Mouse (Mus musculus) megakaryocyte, embryonic 14.5 days (primary cell): ENCODE data around the gene Zfp512b. TPM values are rescaled to one million over a fixed set of nuclear protein-coding genes. Genes with fewer than 3 reads are reported as not detected.

ENCODE experiments used
- H3K27me3 ChIP-seq: replicated peaks from 2 replicates; pipeline ENCODE3; 2012; ENCODE audit warnings: inconsistent platforms
- H3K36me3 ChIP-seq: replicated peaks from 2 replicates; pipeline ENCODE3; 2012; ENCODE audit warnings: low read length, inconsistent platforms, mixed read lengths
- H3K4me1 ChIP-seq: 2 replicates; pipeline ENCODE4 v1.6.1; 2012; ENCODE audit warnings: inconsistent platforms
- H3K4me3 ChIP-seq: replicated peaks from 2 replicates; pipeline ENCODE3; 2012; ENCODE audit warnings: moderate library complexity, mild to moderate bottlenecking, inconsistent platforms
- H3K9me3 ChIP-seq: 2 replicates; pipeline ENCODE4 v1.6.1; 2012; ENCODE audit warnings: inconsistent platforms
- FLI1 ChIP-seq: IDR thresholded peaks from 2 replicates; pipeline ENCODE4 v1.6.1; 2012; ENCODE audit warnings: low read length, inconsistent platforms, mixed read lengths
- GATA1 ChIP-seq: IDR thresholded peaks from 3 replicates; pipeline ENCODE4 v1.6.1; 2012; ENCODE audit warnings: mixed read lengths, low read length, inconsistent platforms, borderline replicate concordance
- polyA plus RNA-seq: library from polyadenylated mRNA; stranded (reverse); fragments of >175 nt; gene quantifications from 2 replicates; pipeline ENCODE4 v1.2.3, GENCODE M21; 2012; ENCODE audit warnings: low replicate concordance; ENCODE audit not compliant: insufficient read depth

Gene Zfp512b
- polyA plus RNA-seq, 1 experiment, result 12.8 TPM

GRCm38 (mm10) chr2:181581402-181582120, 11.0 kb downstream of the Zfp512b start:
- H3K4me1 ChIP-seq, result peaks cover 55% of the 10 kb centered on the region
- TF ChIP-seq GATA1, result no peak
- TF ChIP-seq FLI1, result no peak
- H3K27me3 ChIP-seq, result no peaks in the 10 kb centered on the region
- peak overlapping the region; percentile 94 for H3K4me3 ChIP-seq
- peaks cover 68% of the 10 kb centered on the region for H3K36me3 ChIP-seq
- no peaks in the 10 kb centered on the region for H3K9me3 ChIP-seq

- Histone ChIP-seq H3K27me3 (no peaks in the 10 kb centered on the region), H3K9me3 (no peaks in the 10 kb centered on the region), H3K4me1 (peaks cover 61% of the 10 kb centered on the region), H3K4me3 (peak overlapping the region; percentile 94), H3K36me3 (peaks cover 65% of the 10 kb centered on the region)
- TF ChIP-seq FLI1 (no peak; the same call in 1 of the 2 replicates), GATA1 (no peak)
Measured at GRCm38 (mm10) chr2:181581016-181581401, 11.6 kb downstream of the Zfp512b start.

- Histone ChIP-seq H3K4me3 (peak overlapping the region; percentile 94), H3K36me3 (peaks cover 65% of the 10 kb centered on the region), H3K4me1 (peaks cover 61% of the 10 kb centered on the region), H3K27me3 (no peaks in the 10 kb centered on the region), H3K9me3 (no peaks in the 10 kb centered on the region)
- TF ChIP-seq GATA1, result no peak
- TF ChIP-seq FLI1, result no peak
Measured at GRCm38 (mm10) chr2:181580131-181580772, 12.4 kb downstream of the Zfp512b start.

GRCm38 (mm10) chr2:181579681-181580080, 12.9 kb downstream of the Zfp512b start:
- H3K4me3 ChIP-seq, result no peak overlapping the region
- peaks cover 65% of the 10 kb centered on the region for H3K36me3 ChIP-seq
- H3K27me3 ChIP-seq, result no peaks in the 10 kb centered on the region
- peaks cover 63% of the 10 kb centered on the region for H3K4me1 ChIP-seq
- H3K9me3 ChIP-seq, result no peaks in the 10 kb centered on the region
- TF ChIP-seq GATA1 (no peak), FLI1 (no peak)

- Histone ChIP-seq H3K9me3 (no peaks in the 10 kb centered on the region), H3K36me3 (peaks cover 65% of the 10 kb centered on the region), H3K27me3 (no peaks in the 10 kb centered on the region), H3K4me3 (peak overlapping the region; percentile 48), H3K4me1 (peaks cover 64% of the 10 kb centered on the region)
- TF ChIP-seq FLI1, result no peak
- no peak for TF ChIP-seq GATA1
Measured at GRCm38 (mm10) chr2:181578790-181579618, 13.6 kb downstream of the Zfp512b start.

GRCm38 (mm10) chr2:181577981-181578581, 14.5 kb downstream of the Zfp512b start:
- Histone ChIP-seq H3K9me3 (no peaks in the 10 kb centered on the region), H3K4me3 (no peak overlapping the region), H3K36me3 (peaks cover 67% of the 10 kb centered on the region), H3K4me1 (peaks cover 67% of the 10 kb centered on the region), H3K27me3 (no peaks in the 10 kb centered on the region)
- TF ChIP-seq FLI1, result no peak
- no peak for TF ChIP-seq GATA1

- no peak overlapping the region for H3K4me3 ChIP-seq
- peaks cover 73% of the 10 kb centered on the region for H3K36me3 ChIP-seq
- H3K4me1 ChIP-seq, result peaks cover 64% of the 10 kb centered on the region
- H3K9me3 ChIP-seq, result no peaks in the 10 kb centered on the region
- TF ChIP-seq FLI1 (no peak), GATA1 (no peak)
- no peaks in the 10 kb centered on the region for H3K27me3 ChIP-seq
Measured at GRCm38 (mm10) chr2:181577126-181577525, 15.5 kb downstream of the Zfp512b start.

GRCm38 (mm10) chr2:181576613-181577012, 16.0 kb downstream of the Zfp512b start:
- Histone ChIP-seq H3K9me3 (no peaks in the 10 kb centered on the region), H3K36me3 (peaks cover 78% of the 10 kb centered on the region), H3K4me3 (no peak overlapping the region), H3K4me1 (peaks cover 66% of the 10 kb centered on the region), H3K27me3 (no peaks in the 10 kb centered on the region)
- no peak for TF ChIP-seq GATA1
- no peak for TF ChIP-seq FLI1

GRCm38 (mm10) chr2:181574921-181575545, 17.6 kb downstream of the Zfp512b start:
- Histone ChIP-seq H3K36me3 (peaks cover 92% of the 10 kb centered on the region), H3K9me3 (no peaks in the 10 kb centered on the region), H3K4me1 (peaks cover 67% of the 10 kb centered on the region), H3K4me3 (no peak overlapping the region), H3K27me3 (no peaks in the 10 kb centered on the region)
- no peak for TF ChIP-seq FLI1
- TF ChIP-seq GATA1, result no peak
